Mouse (Mus musculus) forelimb bud, embryonic 11.5 days (tissue): Measurements from ENCODE around the gene Iqschfp.
"Not testable (repeated sequence)": the region's sequence is repeated elsewhere in the genome, so short reads cannot be mapped to it uniquely, and the experiment has no call there.

ENCODE experiments used
- DNase-seq: peaks from one replicate; pipeline ENCODE4 v3.0.0-alpha.2; 2012; ENCODE audit warnings: low read depth, low spot score

The Iqschfp gene

GRCm38 (mm10) chr3:68071395-68072386, 179.7 kb downstream of the Iqschfp start:
- no peak for DNase-seq

DNA sequence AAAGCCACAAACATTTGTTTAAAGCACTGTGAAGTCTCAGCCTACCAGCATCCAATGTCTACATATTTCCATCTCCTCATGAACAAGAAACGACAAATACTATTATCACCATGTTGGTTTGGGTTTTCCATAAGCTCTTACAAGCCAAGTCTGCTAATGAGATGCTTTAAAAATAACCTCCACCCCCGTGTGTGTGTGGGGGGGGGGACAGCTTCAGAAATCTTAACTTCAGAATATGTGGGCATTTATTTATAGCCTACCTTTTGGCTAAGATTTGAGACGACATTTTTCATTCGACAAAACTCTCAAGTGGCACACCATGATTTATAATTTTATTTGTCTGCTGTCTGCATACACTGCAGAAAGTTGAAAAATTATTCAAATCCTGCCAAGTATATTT, 185.4 kb downstream of the Iqschfp start:
- DNase-seq = no peak

DNA sequence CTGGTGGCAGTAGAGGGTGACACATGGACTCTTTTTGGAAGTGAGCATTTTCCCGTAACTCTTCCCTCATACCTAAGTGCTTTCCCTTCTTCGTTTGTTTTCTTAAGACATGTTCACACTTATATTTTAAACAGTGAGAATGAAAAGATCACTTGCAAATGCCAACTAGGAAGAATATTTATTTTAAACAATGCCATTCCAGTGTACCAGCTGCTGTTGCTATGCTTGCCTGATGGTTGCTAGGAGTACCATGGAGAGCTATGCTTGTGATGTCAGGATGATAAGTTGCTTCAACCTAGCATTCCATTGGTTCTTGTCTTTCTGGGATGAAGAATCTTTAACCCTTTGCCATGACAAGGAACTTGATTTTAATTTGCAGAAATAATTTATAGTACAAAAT, 193.0 kb downstream of the Iqschfp start:
- no peak for DNase-seq

DNA sequence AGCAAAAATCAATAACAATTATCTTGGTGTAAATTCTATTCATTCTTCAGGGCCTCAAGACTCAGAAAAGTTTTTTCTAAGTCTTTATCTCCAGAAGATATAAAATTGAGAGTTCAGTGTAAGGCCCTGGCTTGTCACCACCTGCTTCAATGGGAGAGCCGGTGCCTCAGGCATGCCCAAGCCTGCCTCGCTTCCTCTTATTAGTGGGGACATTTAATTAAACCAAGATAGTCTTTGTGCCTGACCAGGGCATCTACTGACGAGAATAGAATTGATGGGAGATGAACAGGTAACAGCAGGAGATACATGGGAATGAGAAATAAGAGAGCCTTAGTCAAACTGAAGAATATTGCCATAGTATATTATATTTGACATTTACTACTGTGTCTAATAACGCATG, 200.1 kb downstream of the Iqschfp start:
- no peak for DNase-seq

GRCm38 (mm10) chr3:68096724-68097431, 204.8 kb downstream of the Iqschfp start:
- peak; percentile 82 for DNase-seq

DNA sequence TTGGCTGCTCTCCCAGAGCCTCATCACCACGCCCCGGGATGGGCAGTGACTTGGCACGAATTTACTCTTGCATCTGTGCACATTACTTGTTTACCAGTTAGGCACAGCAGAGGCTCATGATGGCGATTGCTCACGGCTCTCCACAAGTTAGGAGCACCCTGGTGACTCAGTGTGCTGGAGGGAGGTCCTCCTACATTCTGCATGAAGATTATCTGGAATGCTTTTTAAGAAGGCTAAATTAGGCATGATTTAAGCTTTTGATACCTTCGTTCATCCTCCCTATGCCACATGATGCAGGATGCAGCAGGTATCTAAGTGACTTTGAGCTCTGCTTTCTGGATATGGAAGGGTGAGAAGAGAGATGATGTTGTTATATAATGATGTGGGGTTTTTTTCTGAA, 207.5 kb downstream of the Iqschfp start:
- not testable (repeated sequence) for DNase-seq

GRCm38 (mm10) chr3:68101343-68101742, 209.3 kb downstream of the Iqschfp start:
- no peak for DNase-seq

DNA sequence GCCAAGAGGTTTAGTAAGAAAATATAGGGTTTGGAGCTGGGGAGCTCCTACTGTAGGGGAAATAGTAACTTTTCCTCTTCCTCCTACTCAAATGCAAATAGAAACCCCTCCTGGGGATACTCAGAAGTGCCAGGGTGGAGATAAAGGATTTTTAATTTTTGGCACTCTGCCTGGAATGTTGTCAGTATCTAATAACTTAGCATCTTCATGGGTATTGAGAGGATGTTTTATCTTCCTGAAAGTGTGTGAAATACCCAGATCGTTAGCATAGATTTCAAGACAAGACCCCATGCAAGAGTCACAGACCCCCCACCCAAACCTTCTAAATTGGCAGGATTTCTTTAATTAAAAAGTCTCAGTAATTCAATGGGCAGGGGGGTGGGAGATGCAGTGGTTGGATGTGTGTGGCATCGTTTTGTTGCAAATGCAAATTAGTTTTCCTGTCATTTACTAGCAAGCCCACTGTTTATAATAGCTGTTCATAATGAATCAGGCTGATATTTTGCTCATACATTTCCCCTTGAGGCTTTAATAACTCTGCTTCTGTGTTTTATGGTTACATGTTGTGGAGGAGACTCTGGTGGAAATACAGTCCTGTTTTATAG, 213.2 kb downstream of the Iqschfp start:
- DNase-seq = no peak

GRCm38 (mm10) chr3:68121338-68121737, 229.3 kb downstream of the Iqschfp start:
- DNase-seq = no peak

DNA sequence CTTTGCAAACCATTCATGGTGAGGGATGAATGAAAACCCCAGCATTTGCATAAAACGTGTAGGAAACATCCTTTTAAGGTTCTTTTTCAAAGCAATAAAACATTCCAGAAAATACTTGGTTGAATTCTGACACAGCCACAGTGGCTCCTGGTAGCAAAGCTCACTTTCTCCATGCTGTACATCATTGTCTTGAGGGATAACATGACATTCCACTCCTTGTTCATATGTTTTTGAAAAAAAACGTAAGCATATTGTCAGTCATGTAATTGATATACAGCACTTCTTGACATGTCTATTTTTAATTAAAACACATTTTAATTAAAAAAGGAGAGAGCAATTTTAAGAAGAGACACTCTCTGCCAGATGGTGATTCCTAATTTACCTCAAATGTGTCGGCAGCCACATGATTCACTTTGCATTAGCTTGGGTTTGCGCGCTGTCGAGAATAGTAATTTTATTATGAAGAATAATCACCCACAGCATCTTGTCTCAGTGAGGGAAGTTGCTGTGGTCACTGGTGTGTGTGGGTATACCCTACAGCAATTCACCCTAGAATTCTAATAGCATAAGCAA, 234.3 kb downstream of the Iqschfp start:
- DNase-seq = no peak

DNA sequence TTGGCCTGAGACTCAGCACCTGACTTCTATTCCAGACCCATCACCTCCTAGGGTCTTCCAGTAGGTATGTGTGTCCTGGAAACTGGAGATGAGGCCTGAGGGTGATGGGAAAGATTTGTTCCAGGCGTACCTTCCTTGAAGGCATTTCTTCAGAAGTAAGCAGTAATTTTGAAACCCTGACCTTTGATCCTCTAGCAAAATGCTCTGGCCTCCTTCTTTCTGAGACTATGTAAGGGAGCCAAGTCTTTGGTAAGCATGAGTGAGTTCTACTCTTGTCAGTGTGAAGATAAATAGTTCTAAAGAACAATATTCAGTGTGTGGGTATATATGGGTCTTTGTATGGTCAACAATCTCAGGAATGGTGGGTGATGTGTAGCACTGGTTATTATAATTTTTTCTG, 238.4 kb downstream of the Iqschfp start:
- no peak for DNase-seq

DNA sequence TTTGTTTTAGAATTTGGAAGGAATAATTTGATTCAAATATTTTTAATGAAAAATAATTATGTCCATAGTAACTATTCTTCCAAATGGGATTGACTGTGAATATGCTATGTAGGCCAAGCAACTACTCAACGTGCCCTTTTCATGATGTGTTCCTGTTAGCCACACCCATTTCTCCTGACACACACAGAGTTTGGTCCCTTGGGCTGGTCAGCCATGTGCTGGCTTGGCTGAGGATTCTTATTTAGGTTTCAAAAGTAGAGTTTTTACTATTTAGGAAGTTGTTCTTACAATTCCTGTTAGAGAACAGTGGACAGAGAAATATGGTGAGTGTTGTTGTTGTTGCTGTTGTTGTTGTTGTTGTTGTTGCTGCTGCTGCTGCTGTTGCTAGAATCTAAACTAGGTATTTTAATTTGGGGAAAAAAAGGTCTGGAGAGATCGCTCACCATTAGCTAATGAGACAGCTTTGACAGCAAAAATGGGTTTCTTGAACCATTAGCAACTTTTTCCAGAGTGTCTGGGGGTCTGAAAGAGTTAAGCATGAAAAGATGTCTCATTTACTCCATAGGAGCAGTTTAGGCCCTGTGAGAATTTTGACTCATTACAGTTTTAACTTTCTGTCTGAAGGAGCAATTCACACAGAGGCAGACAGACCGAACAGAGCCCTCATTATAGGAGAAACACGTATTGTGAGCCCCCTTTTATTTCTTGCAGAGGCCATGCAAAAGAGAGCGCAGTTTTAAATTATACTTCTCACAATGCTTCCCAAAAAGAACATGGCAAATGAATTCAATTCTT, 247.0 kb downstream of the Iqschfp start:
- no peak for DNase-seq

DNA sequence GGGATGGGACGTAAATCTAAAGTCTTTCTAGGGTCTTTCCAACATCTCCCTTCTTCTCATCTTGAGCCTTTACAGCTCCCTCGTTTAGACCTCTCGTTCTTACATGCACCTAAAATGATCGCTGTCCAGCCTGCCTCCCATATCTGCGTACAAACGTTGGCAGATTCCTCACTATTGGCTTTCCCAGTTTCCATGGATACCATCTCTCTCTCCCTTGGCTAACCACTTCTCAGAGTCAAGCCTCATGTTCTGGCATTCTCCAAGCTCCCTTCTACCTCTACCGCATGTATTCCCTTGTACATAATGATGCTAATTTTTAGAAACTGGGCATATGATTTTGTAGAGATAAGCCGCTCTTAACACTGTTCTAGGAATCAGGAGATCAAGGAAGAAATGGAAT, 258.7 kb downstream of the Iqschfp start:
- no peak for DNase-seq

- peak; percentile 58 for DNase-seq
Observed at GRCm38 (mm10) chr3:68160175-68160574, 268.1 kb downstream of the Iqschfp start.

DNA sequence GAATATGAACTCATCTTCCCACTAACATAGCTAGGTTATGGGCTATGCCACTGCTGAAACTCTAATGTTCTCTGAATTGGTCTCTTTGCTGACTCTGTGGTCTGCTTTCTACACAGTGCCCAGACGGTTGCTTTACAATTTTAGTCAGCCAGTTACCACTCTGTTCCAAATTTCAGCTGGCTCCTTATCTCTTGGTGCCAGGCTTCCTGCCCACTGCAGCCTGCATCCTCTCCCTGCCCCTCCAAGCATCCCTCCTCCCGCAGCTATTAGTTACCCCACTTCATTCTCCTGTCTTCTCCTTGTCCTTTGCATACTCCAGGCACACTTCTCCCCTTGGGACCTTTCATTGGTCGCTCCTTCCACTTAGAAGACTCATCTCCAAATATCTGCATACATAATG, 268.7 kb downstream of the Iqschfp start:
- no peak for DNase-seq

DNA sequence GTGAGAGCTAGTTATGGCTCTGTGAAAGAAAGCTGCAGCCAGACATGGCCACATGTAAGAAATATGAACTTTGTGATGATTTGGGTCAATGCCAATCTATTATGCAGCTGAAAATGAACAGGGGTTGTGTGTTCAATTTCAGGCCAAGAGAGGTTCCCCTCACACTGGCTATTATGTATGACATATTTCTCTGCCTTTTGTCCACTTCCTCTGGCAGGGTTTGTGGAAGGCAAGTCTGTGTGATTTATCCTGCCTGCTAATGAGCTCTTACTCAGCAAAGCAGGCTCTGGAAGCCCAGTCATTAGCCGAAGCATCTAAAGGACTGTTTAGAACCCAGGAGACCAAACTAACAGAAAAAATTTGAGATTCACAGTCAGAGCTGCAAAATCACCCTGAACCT, 286.2 kb downstream of the Iqschfp start:
- peak; percentile 24 for DNase-seq

GRCm38 (mm10) chr3:68187471-68187870, 295.4 kb downstream of the Iqschfp start:
- no peak for DNase-seq

- no peak for DNase-seq
Observed at GRCm38 (mm10) chr3:68189100-68189499, 297.1 kb downstream of the Iqschfp start.

GRCm38 (mm10) chr3:68196933-68197332, 304.9 kb downstream of the Iqschfp start:
- DNase-seq = no peak

GRCm38 (mm10) chr3:68201214-68201613, 309.2 kb downstream of the Iqschfp start:
- DNase-seq = no peak
